Mouse (Mus musculus): ENCODE results near the gene Gp5.

GRCm38 (mm10) chr16:30296601-30297275 lies 13.8 kb downstream of the Gp5 start:
- TF ChIP-seq EP300 (IDR thresholded peaks at IDR 0.05; ENCODE audit: insufficient read depth, low read depth, low read length) (no peak), CTCF (IDR thresholded peaks at IDR 0.05; ENCODE audit: low read depth, low read length) (no peak)

Data from ES-Bruce4 (cell line).